In genomic region chr16:43235721-43236159, GRCm38 (mm10) we compare ENCODE assay signal across 10 mouse cellular contexts.
DNase-seq lines count a peak whose midpoint lies in the region; ATAC-seq and TF ChIP-seq lines count a peak whose summit lies in the region.
"Had no signal": no experiment of that assay in that cellular context is flagged by ENCODE, and none has a peak within 500 bp of the region (broad histone marks: within the 10 kb centered on the region; RNA-seq: fewer than 3 reads in every experiment).

No protein-coding gene starts in this region.

- 17% methylated on average over 8 of the region's 8 CpGs for WGBS in forebrain, postnatal 0 days
- 34% methylated on average over 8 of the region's 8 CpGs for WGBS in lung, postnatal 0 days

- no peaks in the 10 kb centered on the region; the same call in 1 of the 2 replicates for H3K4me1 ChIP-seq in forebrain, postnatal 0 days (ENCODE audit: insufficient read depth)
- H3K4me1 ChIP-seq in lung, postnatal 0 days (ENCODE audit: insufficient read depth, low read depth, low read length) = no peaks in the 10 kb centered on the region; the same call in 1 of the 2 replicates

- H3K4me3 ChIP-seq in left cerebral cortex, adult 2 months = peak overlapping the region; percentile 1; the same call in 1 of the 2 replicates
- H3K4me3 ChIP-seq in forebrain, postnatal 0 days (ENCODE audit: low read depth, low read length) = peak overlapping the region; percentile 12; the same call in 1 of the 2 replicates
- H3K4me3 ChIP-seq in lung, postnatal 0 days (ENCODE audit: low read depth, low read length) = peak overlapping the region; percentile 1; the same call in 1 of the 2 replicates

- H3K9me3 ChIP-seq in forebrain, postnatal 0 days (ENCODE audit: low read length) = no peaks in the 10 kb centered on the region
- no peaks in the 10 kb centered on the region for H3K9me3 ChIP-seq in lung, postnatal 0 days (ENCODE audit: low read length)

- TF ChIP-seq EP300 in lung, postnatal 0 days (IDR thresholded peaks at IDR 0.05) = no peak; the same call in 1 of the 2 replicates

- no peaks in the 10 kb centered on the region for H3K27me3 ChIP-seq in forebrain, postnatal 0 days (ENCODE audit: insufficient read depth, low read length)
- H3K27me3 ChIP-seq in lung, postnatal 0 days (replicated peaks; ENCODE audit: insufficient read depth, low read length) = no peaks in the 10 kb centered on the region

- peak; percentile 12 for DNase-seq in cerebellum, adult 8-10 months
- no peak for DNase-seq in cerebellum, adult 11 months
- DNase-seq in left cerebral cortex, adult 2 months (ENCODE audit: extremely low spot score in 1 of 2, low spot score in 2 of 2) = no peak
- no peak for DNase-seq in left cerebral cortex, adult 18-20 months (ENCODE audit: low spot score in 2 of 2)
- DNase-seq in forebrain, postnatal 0 days = no peak
- DNase-seq in lung, postnatal 0 days (ENCODE audit: low spot score) = peak; percentile 52
- no peak for DNase-seq in thymus, postnatal 4 days
- DNase-seq: cerebellum, postnatal 36 days; thymus, postnatal 25 days had no signal

- intact Hi-C loops in left cerebral cortex, adult 2 months (cut with DNase I) = no loop called here

- H3K9ac ChIP-seq in forebrain, postnatal 0 days = peak overlapping the region; percentile 18; the same call in 1 of the 2 replicates
- H3K9ac ChIP-seq in lung, postnatal 0 days (replicated peaks; ENCODE audit: low read depth) = no peak overlapping the region

- ATAC-seq in forebrain, postnatal 0 days = no peak
- ATAC-seq in lung, postnatal 0 days = peak; percentile 40
- no peak for ATAC-seq in erythroid progenitor cell, adult 5-6 weeks (replicated peaks; ENCODE audit: low FRiP score, poor library complexity, severe bottlenecking)

- peak overlapping the region; percentile 25 for H3K4me2 ChIP-seq in forebrain, postnatal 0 days (ENCODE audit: low read depth)
- peak overlapping the region; percentile 30 for H3K4me2 ChIP-seq in lung, postnatal 0 days (replicated peaks; ENCODE audit: low read depth, low read length)

- peak overlapping the region; percentile 61; the same call in 1 of the 2 replicates for H3K27ac ChIP-seq in left cerebral cortex, adult 2 months
- 0 out of 2 replicates have a peak overlapping the region, but pooled peaks have one; percentile 4 for H3K27ac ChIP-seq in forebrain, postnatal 0 days (ENCODE audit: low read depth, low read length)
- peak overlapping the region; percentile 11 for H3K27ac ChIP-seq in lung, postnatal 0 days (ENCODE audit: low read length)

- no peaks in the 10 kb centered on the region for H3K36me3 ChIP-seq in forebrain, postnatal 0 days (ENCODE audit: insufficient read depth)
- H3K36me3 ChIP-seq in lung, postnatal 0 days (ENCODE audit: insufficient read depth, low read length) = no peaks in the 10 kb centered on the region

- no peak for TF ChIP-seq CTCF in left cerebral cortex, adult 2 months (IDR thresholded peaks at IDR 0.05)
- no peak for TF ChIP-seq CTCF in forebrain, postnatal 0 days (IDR thresholded peaks at IDR 0.05; ENCODE audit: low read depth)
- no peak for TF ChIP-seq CTCF in lung, postnatal 0 days (IDR thresholded peaks at IDR 0.05)

Comparison
In these comparisons a context has a peak if more than half of its experiments do, and no peak if none do; other contexts are left out.
1. DNase-seq: peak in cerebellum, adult 8-10 months (single experiment) and lung, postnatal 0 days (single experiment); none in cerebellum, adult 11 months (single experiment), left cerebral cortex, adult 2 months (0 of 2), left cerebral cortex, adult 18-20 months (0 of 2), forebrain, postnatal 0 days (single experiment) and thymus, postnatal 4 days (single experiment).
2. H3K27ac ChIP-seq: peak in every context shown above with its lines; median percentile 61 in left cerebral cortex, adult 2 months; 11 in lung, postnatal 0 days; 4 in forebrain, postnatal 0 days.
3. Peak in every context shown above with its lines, with median percentiles within 50 percentile points of each other: H3K4me3 ChIP-seq.